Mouse (Mus musculus) MEL (cell line): ENCODE data around the gene Rerg. TPM values are rescaled to one million over a fixed set of nuclear protein-coding genes. Genes with fewer than 3 reads are reported as not detected.

Source experiments
- DNase-seq: peaks from one replicate; pipeline ENCODE4 v3.0.0; 2011; ENCODE audit warnings: low read depth, low spot score
- H3K27ac ChIP-seq: 2 replicates; pipeline ENCODE4 v1.5.1; 2012; ENCODE audit warnings: low read depth, mild to moderate bottlenecking, control low read depth, low read length, moderate library complexity; ENCODE audit not compliant: control insufficient read depth
- H3K27me3 ChIP-seq, 2 experiments: fragments of 150-350 bp in 1 of 2; sonication (generic) in 1 of 2; 2 replicates each; pipeline ENCODE4 v1.6.1; 2012; ENCODE audit warnings: low read length in 2 of 2, mild to moderate bottlenecking in 2 of 2, improper control_type of control experiment in 1 of 2, moderate library complexity in 1 of 2; ENCODE audit not compliant: insufficient read depth in 2 of 2, control insufficient read depth in 1 of 2
- H3K36me3 ChIP-seq, 2 experiments: 2 replicates each; pipeline ENCODE4 v1.6.1; 2012 to 2014; ENCODE audit warnings: low read length in 2 of 2, improper control_type of control experiment in 1 of 2, inconsistent platforms in 1 of 2, mild to moderate bottlenecking in 1 of 2; ENCODE audit not compliant: insufficient read depth in 2 of 2, control insufficient read depth in 1 of 2
- H3K4me1 ChIP-seq, 2 experiments: fragments of 150-350 bp in 1 of 2; sonication (generic) in 1 of 2; 2 replicates each; pipeline ENCODE4 v1.6.1; 2012; ENCODE audit warnings: low read length in 2 of 2, improper control_type of control experiment in 1 of 2, mild to moderate bottlenecking in 1 of 2; ENCODE audit not compliant: insufficient read depth in 2 of 2, control insufficient read depth in 1 of 2
- H3K4me3 ChIP-seq, 2 experiments: fragments of 150-350 bp in 1 of 2; sonication (generic) in 1 of 2; 2 replicates each; pipeline ENCODE4 v1.5.1; 2012; ENCODE audit warnings: low read depth in 2 of 2, low read length in 2 of 2, mild to moderate bottlenecking in 2 of 2, moderate library complexity in 2 of 2, control low read depth in 1 of 2, improper control_type of control experiment in 1 of 2; ENCODE audit not compliant: control insufficient read depth in 1 of 2, insufficient read depth in 1 of 2
- H3K79me2 ChIP-seq: 2 replicates; pipeline ENCODE4 v1.6.1; 2012; ENCODE audit warnings: mild to moderate bottlenecking, low read length, moderate library complexity; ENCODE audit not compliant: control insufficient read depth, poor library complexity, insufficient read depth
- H3K9ac ChIP-seq: 2 replicates; pipeline ENCODE4 v1.6.1; 2012; ENCODE audit warnings: low read depth, mild to moderate bottlenecking, control low read depth, low read length, moderate library complexity; ENCODE audit not compliant: control insufficient read depth, poor library complexity, severe bottlenecking
- H3K9me3 ChIP-seq: fragments of 150-350 bp; sonication (generic); replicated peaks from 2 replicates; pipeline ENCODE4 v1.6.1; 2012; ENCODE audit warnings: mild to moderate bottlenecking, low read length, improper control_type of control experiment, moderate library complexity; ENCODE audit not compliant: insufficient read depth
- CHD1 ChIP-seq: IDR thresholded peaks from 2 replicates; pipeline ENCODE4 v1.6.1; 2012; ENCODE audit warnings: low read depth, mild to moderate bottlenecking, inconsistent platforms, low read length, improper control_type of control experiment
- CHD2 ChIP-seq: IDR thresholded peaks from 2 replicates; pipeline ENCODE4 v1.6.1; 2011; ENCODE audit warnings: low read length, improper control_type of control experiment
- E2F4 ChIP-seq: IDR thresholded peaks from 2 replicates; pipeline ENCODE4 v1.6.1; 2011; ENCODE audit warnings: low read depth, low read length, improper control_type of control experiment, borderline replicate concordance
- ETS1 ChIP-seq: IDR thresholded peaks from 2 replicates; pipeline ENCODE4 v1.6.1; 2012; ENCODE audit warnings: low read depth, mild to moderate bottlenecking, inconsistent platforms, low read length, improper control_type of control experiment, moderate library complexity
- KAT2A ChIP-seq: conservative IDR thresholded peaks from 2 replicates; pipeline ENCODE4 v1.6.1; 2012; ENCODE audit warnings: low read depth, low read length, improper control_type of control experiment, inconsistent platforms
- MAZ ChIP-seq: IDR thresholded peaks from 2 replicates; pipeline ENCODE4 v1.6.1; 2012; ENCODE audit warnings: low read depth, mild to moderate bottlenecking, inconsistent platforms, low read length, improper control_type of control experiment
- MYB ChIP-seq: IDR thresholded peaks from 2 replicates; pipeline ENCODE4 v1.6.1; 2011; ENCODE audit warnings: mild to moderate bottlenecking, low read depth, low read length, improper control_type of control experiment
- NRF1 ChIP-seq: IDR thresholded peaks from 2 replicates; pipeline ENCODE4 v1.6.1; 2014; ENCODE audit warnings: low read depth, mild to moderate bottlenecking, inconsistent platforms, low read length, improper control_type of control experiment, moderate library complexity; ENCODE audit not compliant: poor library complexity, insufficient read depth, severe bottlenecking
- POLR2A ChIP-seq, 2 experiments: IDR thresholded peaks; 2 replicates each; pipeline ENCODE4 v1.6.1; 2011 to 2012; ENCODE audit warnings: low read length in 2 of 2, mild to moderate bottlenecking in 2 of 2, control low read depth in 1 of 2, improper control_type of control experiment in 1 of 2, low read depth in 1 of 2, moderate library complexity in 1 of 2; ENCODE audit not compliant: control insufficient read depth in 1 of 2, insufficient read depth in 1 of 2, poor library complexity in 1 of 2
- POLR2AphosphoS2 ChIP-seq: IDR thresholded peaks from 2 replicates; pipeline ENCODE4 v1.6.1; 2011; ENCODE audit warnings: low read length, improper control_type of control experiment
- SMC3 ChIP-seq: IDR thresholded peaks from 2 replicates; pipeline ENCODE4 v1.6.1; 2011; ENCODE audit warnings: low read depth, low read length, improper control_type of control experiment
- UBTF ChIP-seq: IDR thresholded peaks from 2 replicates; pipeline ENCODE4 v1.6.1; 2012; ENCODE audit warnings: low read depth, mild to moderate bottlenecking, inconsistent platforms, low read length, improper control_type of control experiment, moderate library complexity, borderline replicate concordance; ENCODE audit not compliant: insufficient read depth
- USF1 ChIP-seq: IDR thresholded peaks from 2 replicates; pipeline ENCODE4 v1.6.1; 2014; ENCODE audit warnings: low read depth, mild to moderate bottlenecking, inconsistent platforms, low read length, improper control_type of control experiment, moderate library complexity
- USF2 ChIP-seq, 2 experiments: IDR thresholded peaks; 2 replicates each; pipeline ENCODE4 v1.6.1; 2011 to 2012; ENCODE audit warnings: improper control_type of control experiment in 2 of 2, low read length in 2 of 2, borderline replicate concordance in 1 of 2, inconsistent platforms in 1 of 2, low read depth in 1 of 2, mild to moderate bottlenecking in 1 of 2; ENCODE audit not compliant: insufficient read depth in 1 of 2
- ZC3H11A ChIP-seq: IDR thresholded peaks from 2 replicates; pipeline ENCODE4 v1.6.1; 2012; ENCODE audit warnings: low read depth, mild to moderate bottlenecking, inconsistent platforms, low read length, improper control_type of control experiment
- ZNF384 ChIP-seq: IDR thresholded peaks from 2 replicates; pipeline ENCODE4 v1.6.1; 2012; ENCODE audit warnings: low read depth, mild to moderate bottlenecking, inconsistent platforms, low read length, improper control_type of control experiment
- polyA plus RNA-seq, 2 experiments: library from polyadenylated mRNA; stranded (reverse) in 1 of 2; unstranded in 1 of 2; fragments of >175 nt in 1 of 2; fragments of >200 nt in 1 of 2; gene quantifications; 2 replicates each; pipeline versions ENCODE4 v1.2.1 to v1.2.4; 2012; ENCODE audit warnings: low replicate concordance in 2 of 2, low read depth in 1 of 2; ENCODE audit not compliant: insufficient read length in 2 of 2, insufficient read depth in 1 of 2, missing spikeins in 1 of 2
- total RNA-seq: library from RNA; depleted of rRNA; stranded (reverse); fragments of 300-350 nt; gene quantifications from 2 replicates; pipeline ENCODE4 v1.2.3, GENCODE M21; 2012

Gene Rerg
- total and polyA plus RNA-seq, 3 experiments = not detected

GRCm38 (mm10) chr6:137094475-137094874, 75.8 kb downstream of the Rerg start:
- TF ChIP-seq USF1 (no peak), NRF1 (no peak), MYB (no peak), POLR2AphosphoS2 (no peak), POLR2A (IDR thresholded peaks at IDR 0.05; ENCODE audit: control insufficient read depth in 1 of 2, insufficient read depth in 1 of 2, low read depth in 1 of 2, low read length in 2 of 2, poor library complexity in 1 of 2) (no peak)
- no peaks in the 10 kb centered on the region for H3K4me1 ChIP-seq
- no peak overlapping the region for H3K9ac ChIP-seq
- no peak overlapping the region for H3K4me3 ChIP-seq
- no peak for DNase-seq
- H3K27me3 ChIP-seq = no peaks in the 10 kb centered on the region
- H3K27ac ChIP-seq = no peak overlapping the region
- H3K9me3 ChIP-seq = no peaks in the 10 kb centered on the region
- no peaks in the 10 kb centered on the region for H3K36me3 ChIP-seq
- no peaks in the 10 kb centered on the region for H3K79me2 ChIP-seq

GRCm38 (mm10) chr6:137088469-137088868, 81.8 kb downstream of the Rerg start:
- no peak overlapping the region for H3K27ac ChIP-seq
- no peak overlapping the region for H3K9ac ChIP-seq
- no peak for DNase-seq
- no peaks in the 10 kb centered on the region for H3K36me3 ChIP-seq
- H3K4me1 ChIP-seq = no peaks in the 10 kb centered on the region
- no peaks in the 10 kb centered on the region for H3K27me3 ChIP-seq
- TF ChIP-seq USF2 (IDR thresholded peaks at IDR 0.05; ENCODE audit: borderline replicate concordance in 1 of 2, insufficient read depth in 1 of 2, low read depth in 1 of 2, low read length in 2 of 2) = no peak
- TF ChIP-seq E2F4 = no peak
- no peak for TF ChIP-seq SMC3
- no peak for TF ChIP-seq CHD2
- no peak for TF ChIP-seq CHD1
- TF ChIP-seq ETS1 = no peak
- no peak for TF ChIP-seq UBTF
- no peak for TF ChIP-seq KAT2A
- TF ChIP-seq MAZ = no peak
- no peak for TF ChIP-seq ZC3H11A
- no peak for TF ChIP-seq ZNF384
- TF ChIP-seq, all 39 proteins: peak for 0
- H3K79me2 ChIP-seq = no peaks in the 10 kb centered on the region
- no peaks in the 10 kb centered on the region for H3K9me3 ChIP-seq
- H3K4me3 ChIP-seq = no peak overlapping the region

GRCm38 (mm10) chr6:137087956-137088355, 82.3 kb downstream of the Rerg start:
- DNase-seq = no peak
- H3K36me3 ChIP-seq = no peaks in the 10 kb centered on the region
- H3K4me1 ChIP-seq = no peaks in the 10 kb centered on the region
- TF ChIP-seq USF1 = no peak
- H3K9me3 ChIP-seq = no peaks in the 10 kb centered on the region
- H3K27ac ChIP-seq = no peak overlapping the region
- no peak overlapping the region for H3K9ac ChIP-seq
- no peaks in the 10 kb centered on the region for H3K27me3 ChIP-seq
- no peak overlapping the region for H3K4me3 ChIP-seq
- H3K79me2 ChIP-seq = no peaks in the 10 kb centered on the region
